Mouse (Mus musculus) stomach, postnatal 0 days (tissue): ENCODE measurements around the gene Tanc1. TPM values are rescaled to one million over a fixed set of nuclear protein-coding genes. Genes with fewer than 3 reads are reported as not detected.

ENCODE experiments used
- ATAC-seq: fragments of 200-750 bp; cut with Nextera tagmentation; 2 replicates; pipeline ENCODE4 v1.8.0; 2017; ENCODE audit not compliant: low FRiP score, low TSS enrichment
- DNase-seq: peaks from one replicate; pipeline ENCODE4 v3.0.0-alpha.2; 2016; ENCODE audit warnings: low spot score
- H3K27ac ChIP-seq: fragments of 300-500 bp; sonication (generic); replicated peaks from 2 replicates; pipeline ENCODE4 v1.5.1; 2014; ENCODE audit warnings: mild to moderate bottlenecking, control low read depth
- H3K27me3 ChIP-seq: fragments of 300-500 bp; sonication (generic); 2 replicates; pipeline ENCODE4 v1.6.1; 2014; ENCODE audit warnings: low read length; ENCODE audit not compliant: control insufficient read depth, insufficient read depth
- H3K36me3 ChIP-seq: fragments of 300-500 bp; sonication (generic); 2 replicates; pipeline ENCODE4 v1.6.1; 2014; ENCODE audit warnings: low read length, mixed read lengths; ENCODE audit not compliant: control insufficient read depth, insufficient read depth
- H3K4me1 ChIP-seq: fragments of 300-500 bp; sonication (generic); replicated peaks from 2 replicates; pipeline ENCODE4 v1.6.1; 2014; ENCODE audit warnings: antibody characterized with exemption; ENCODE audit not compliant: control insufficient read depth, insufficient read depth
- H3K4me2 ChIP-seq: fragments of 300-500 bp; sonication (generic); replicated peaks from 2 replicates; pipeline ENCODE4 v1.6.1; 2014; ENCODE audit warnings: low read depth, mild to moderate bottlenecking, control low read depth, moderate library complexity
- H3K4me3 ChIP-seq: fragments of 300-500 bp; sonication (generic); 2 replicates; pipeline ENCODE4 v1.5.1; 2014; ENCODE audit warnings: low read depth, low read length, control low read depth
- H3K9ac ChIP-seq: fragments of 300-500 bp; sonication (generic); 2 replicates; pipeline ENCODE4 v1.6.1; 2014; ENCODE audit warnings: mild to moderate bottlenecking, low read length, control low read depth, mixed read lengths
- H3K9me3 ChIP-seq: fragments of 300-500 bp; sonication (generic); 2 replicates; pipeline ENCODE4 v1.6.1; 2016; ENCODE audit warnings: low read length; ENCODE audit not compliant: control insufficient read depth
- CTCF ChIP-seq: IDR thresholded peaks from 2 replicates; pipeline ENCODE4 v1.5.1; 2016; ENCODE audit warnings: antibody characterized with exemption, low read depth, mild to moderate bottlenecking, moderate library complexity
- EP300 ChIP-seq: optimal IDR thresholded peaks from 2 replicates; pipeline ENCODE3; 2016; ENCODE audit warnings: antibody characterized with exemption
- WGBS: fragments of 180-500 bp; shearing (Covaris S2); extraction: QIAGEN DNeasy Blood & Tissue Kit; methylation state at CpG from one replicate; pipeline ENCODE4 v1.1.7; 2014; 5-methylcytosine and 5-hydroxymethylcytosine counted together
- polyA plus RNA-seq: library from polyadenylated mRNA; unstranded; fragments of >200 nt; fragmentation: Nextera tagmentation; extraction: Ambion mirVana; gene quantifications from 2 replicates; pipeline ENCODE4 v1.2.1, GENCODE M21; 2015

The Tanc1 gene
- polyA plus RNA-seq, 1 experiment from 2014 or later, result 13.4 TPM

DNA sequence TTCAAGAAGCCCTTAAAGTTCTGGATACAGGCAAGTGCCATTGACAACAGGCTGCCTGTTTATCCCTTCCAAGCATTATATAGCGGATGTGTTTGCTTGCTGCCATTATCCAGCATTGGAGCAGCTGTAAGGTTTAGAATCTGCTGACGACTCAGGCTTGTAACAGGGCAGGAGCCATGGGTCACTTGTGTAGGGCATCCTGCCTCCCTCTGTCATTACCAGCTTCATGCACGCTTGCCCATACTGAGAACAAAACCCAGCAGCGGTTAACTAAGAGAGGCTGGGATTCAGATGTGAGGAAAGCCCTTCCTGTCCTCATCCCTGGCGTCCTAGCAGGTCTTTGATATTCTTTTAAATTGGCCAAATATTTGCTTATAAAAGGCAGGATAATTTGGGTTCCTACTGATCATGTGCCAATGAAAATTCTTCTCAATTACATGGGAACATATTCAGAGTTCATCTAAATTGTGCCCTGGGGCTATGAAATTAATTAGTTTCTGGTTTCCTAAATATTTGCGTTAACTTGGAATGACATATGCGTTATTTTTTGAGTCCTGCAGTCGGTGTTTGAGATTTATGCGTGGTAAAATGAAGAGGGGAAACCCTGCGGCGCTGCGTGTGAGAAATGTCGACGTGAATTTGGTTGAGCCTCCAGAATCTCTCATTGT lies 113.8 kb downstream of the Tanc1 start:
- no peak overlapping the region for H3K4me2 ChIP-seq
- TF ChIP-seq CTCF, result no peak
- no peak for TF ChIP-seq EP300
- H3K4me3 ChIP-seq, result no peak overlapping the region
- 59% methylated on average over 14 of the region's 14 CpGs for WGBS
- H3K27ac ChIP-seq, result 0 out of 2 replicates have a peak overlapping the region, but pooled peaks have one; percentile 4
- no peaks in the 10 kb centered on the region for H3K36me3 ChIP-seq
- DNase-seq, result no peak
- H3K27me3 ChIP-seq, result no peaks in the 10 kb centered on the region
- ATAC-seq, result no peak
- no peaks in the 10 kb centered on the region for H3K9me3 ChIP-seq
- H3K4me1 ChIP-seq, result no peaks in the 10 kb centered on the region
- no peak overlapping the region for H3K9ac ChIP-seq

GRCm38 (mm10) chr2:59731831-59732230 lies 120.0 kb downstream of the Tanc1 start:
- TF ChIP-seq EP300, result no peak
- Histone ChIP-seq H3K36me3 (no peaks in the 10 kb centered on the region), H3K4me3 (no peak overlapping the region), H3K4me1 (no peaks in the 10 kb centered on the region), H3K27me3 (no peaks in the 10 kb centered on the region), H3K9ac (no peak overlapping the region), H3K4me2 (no peak overlapping the region), H3K9me3 (no peaks in the 10 kb centered on the region), H3K27ac (no peak overlapping the region)
- WGBS, result 85% methylated on average over 3 of the region's 3 CpGs
- DNase-seq (no peak), ATAC-seq (no peak)

DNA sequence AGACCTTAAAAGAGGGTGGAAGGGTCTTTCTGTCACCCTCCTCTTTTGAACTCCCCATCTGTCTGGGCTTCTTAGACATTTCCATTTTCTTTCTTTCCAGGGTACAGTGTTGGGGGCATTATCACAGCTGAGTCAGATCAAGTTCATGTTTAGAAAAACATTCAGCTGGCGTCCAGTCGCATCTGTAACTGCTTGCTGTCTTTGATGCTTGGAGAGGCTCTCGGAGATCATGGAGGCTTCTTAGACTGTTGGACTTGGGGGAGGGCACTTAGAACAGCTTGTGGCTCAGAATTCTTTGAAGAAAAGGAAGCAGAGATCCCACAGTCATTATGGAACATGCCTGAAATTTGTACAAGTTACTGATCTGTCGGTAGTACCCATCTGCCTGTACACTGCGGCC lies 121.6 kb downstream of the Tanc1 start:
- no peak for DNase-seq
- 60% methylated on average over 5 of the region's 5 CpGs for WGBS

DNA sequence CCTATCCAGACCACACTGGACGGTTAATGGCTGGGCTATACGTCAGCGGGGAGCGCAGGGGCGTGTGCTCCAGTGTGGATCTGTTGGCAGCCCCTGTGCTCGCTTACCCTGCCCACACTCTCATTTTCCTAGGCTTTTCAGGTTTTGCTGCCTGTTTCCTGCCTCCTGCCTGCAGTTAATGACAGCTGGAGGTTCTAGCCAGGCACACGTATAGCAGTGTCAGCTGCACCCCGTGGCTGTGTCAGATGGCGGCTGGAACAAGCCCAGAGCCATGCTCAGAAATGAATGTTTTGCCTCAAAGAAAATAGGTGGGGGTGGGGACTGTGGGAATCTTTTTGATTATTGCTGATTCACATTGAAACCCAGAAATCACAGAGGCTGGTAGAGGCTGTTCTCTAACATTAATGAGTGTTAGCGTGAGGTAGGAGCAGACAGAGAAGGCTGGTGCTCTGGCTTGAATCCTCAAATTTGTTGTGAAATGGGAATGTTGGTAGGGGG lies 124.6 kb downstream of the Tanc1 start:
- Histone ChIP-seq H3K27me3 (no peaks in the 10 kb centered on the region), H3K4me2 (no peak overlapping the region), H3K9me3 (no peaks in the 10 kb centered on the region), H3K9ac (no peak overlapping the region), H3K36me3 (no peaks in the 10 kb centered on the region), H3K27ac (no peak overlapping the region), H3K4me3 (no peak overlapping the region), H3K4me1 (no peaks in the 10 kb centered on the region)
- 67% methylated on average over 10 of the region's 10 CpGs for WGBS
- DNase-seq (no peak), ATAC-seq (no peak)
- no peak for TF ChIP-seq CTCF
- TF ChIP-seq EP300, result no peak

More for the DNA sequence above, 121.6 kb downstream of the Tanc1 start:
- no peak for TF ChIP-seq CTCF
- TF ChIP-seq EP300, result no peak
- no peaks in the 10 kb centered on the region for H3K9me3 ChIP-seq
- H3K4me3 ChIP-seq, result no peak overlapping the region
- H3K4me1 ChIP-seq, result no peaks in the 10 kb centered on the region
- H3K27me3 ChIP-seq, result no peaks in the 10 kb centered on the region
- H3K36me3 ChIP-seq, result no peaks in the 10 kb centered on the region
- H3K9ac ChIP-seq, result no peak overlapping the region
- no peak overlapping the region for H3K4me2 ChIP-seq
- no peak for ATAC-seq
- H3K27ac ChIP-seq, result no peak overlapping the region

GRCm38 (mm10) chr2:59737368-59737767 lies 125.5 kb downstream of the Tanc1 start:
- Histone ChIP-seq H3K27me3 (no peaks in the 10 kb centered on the region), H3K4me2 (no peak overlapping the region), H3K27ac (no peak overlapping the region), H3K36me3 (no peaks in the 10 kb centered on the region), H3K9me3 (no peaks in the 10 kb centered on the region), H3K4me3 (no peak overlapping the region), H3K4me1 (0 out of 2 replicates have a peak, but pooled peaks cover 2% of the 10 kb centered on the region), H3K9ac (no peak overlapping the region)
- DNase-seq (no peak), ATAC-seq (no peak)
- TF ChIP-seq CTCF (no peak), EP300 (no peak)
- WGBS, result 92% methylated on average over 6 of the region's 6 CpGs

DNA sequence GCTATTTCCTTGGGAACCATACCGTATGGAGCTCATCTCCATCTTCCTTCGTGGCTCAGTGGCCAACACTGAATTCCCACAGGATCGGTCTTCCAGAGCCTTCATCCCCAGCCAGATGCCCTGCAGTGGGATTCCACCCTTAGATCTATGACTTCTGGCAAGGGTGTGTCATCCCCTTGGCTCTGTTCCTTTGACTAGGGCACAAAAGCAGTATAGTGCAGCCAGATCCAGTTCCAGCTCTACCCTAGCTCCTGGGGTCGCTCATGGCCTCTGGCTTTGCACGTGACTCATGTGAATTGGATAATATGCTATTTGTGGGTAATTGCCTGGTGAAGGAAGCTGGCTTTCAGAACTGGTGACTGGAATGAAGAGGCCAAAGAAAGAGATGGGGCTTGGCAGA lies 126.5 kb downstream of the Tanc1 start:
- 80% methylated on average over 5 of the region's 5 CpGs for WGBS
- Histone ChIP-seq H3K27ac (no peak overlapping the region), H3K27me3 (no peaks in the 10 kb centered on the region), H3K4me3 (no peak overlapping the region), H3K36me3 (no peaks in the 10 kb centered on the region), H3K4me1 (0 out of 2 replicates have a peak, but pooled peaks cover 2% of the 10 kb centered on the region), H3K4me2 (no peak overlapping the region), H3K9ac (no peak overlapping the region), H3K9me3 (no peaks in the 10 kb centered on the region)
- TF ChIP-seq CTCF (no peak), EP300 (no peak)
- DNase-seq, result no peak
- ATAC-seq, result peak; percentile 22; the same call in 1 of the 2 replicates
